In the genomic region with DNA sequence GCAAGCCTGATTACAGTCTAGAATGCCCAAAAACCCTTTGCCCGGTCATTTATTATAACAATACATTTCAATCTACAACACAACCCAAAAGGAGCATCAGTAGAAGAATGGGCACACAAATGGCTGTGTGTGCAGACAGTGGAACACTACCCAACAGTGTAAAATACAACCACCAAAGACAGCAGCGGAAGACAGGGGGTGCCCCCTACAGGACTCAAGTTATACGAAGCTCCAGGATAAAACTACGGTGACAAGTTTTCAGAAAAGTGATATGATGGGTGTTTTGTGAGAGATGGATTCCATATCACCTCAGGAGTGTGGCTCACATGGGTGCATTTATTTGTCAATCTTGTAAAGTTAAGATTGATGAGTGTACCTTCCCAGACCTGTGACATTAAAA, we compare ENCODE assay signal across 17 mouse cellular contexts. TPM values are rescaled to one million over a fixed set of nuclear protein-coding genes. Genes with fewer than 3 reads are reported as not detected.
DNase-seq lines count a peak whose midpoint lies in the region; ATAC-seq and TF ChIP-seq lines count a peak whose summit lies in the region.
"Had no signal": no experiment of that assay in that cellular context is flagged by ENCODE, and none has a peak within 500 bp of the region (broad histone marks: within the 10 kb centered on the region; RNA-seq: fewer than 3 reads in every experiment).

No protein-coding gene starts in this region.

- no peaks in the 10 kb centered on the region for H3K36me3 ChIP-seq in heart, embryonic 16.5 days (ENCODE audit: control insufficient read depth, insufficient read depth)
- H3K36me3 ChIP-seq in CH12.LX (replicated peaks in 1 of 2; ENCODE audit: control insufficient read depth in 1 of 2, insufficient read depth in 1 of 2, low read length in 1 of 2) (no peaks in the 10 kb centered on the region), MEL (ENCODE audit: control insufficient read depth in 1 of 2, insufficient read depth in 2 of 2, low read length in 2 of 2) (no peaks in the 10 kb centered on the region)
- H3K36me3 ChIP-seq: hindbrain, embryonic 13.5 days; neural tube, embryonic 15.5 days had no signal

- H3K4me3 ChIP-seq in heart, embryonic 16.5 days (ENCODE audit: low read length), result no peak overlapping the region
- no peak overlapping the region for H3K4me3 ChIP-seq in left cerebral cortex, adult 2 months
- H3K4me3 ChIP-seq in CH12.LX (replicated peaks in 1 of 3; ENCODE audit: low read depth in 2 of 3, low read length in 2 of 3, poor library complexity in 1 of 3), result no peak overlapping the region
- H3K4me3 ChIP-seq in MEL (ENCODE audit: control insufficient read depth in 1 of 2, insufficient read depth in 1 of 2, low read depth in 2 of 2, low read length in 2 of 2), result no peak overlapping the region
- H3K4me3 ChIP-seq: forebrain, embryonic 10.5 days; hindbrain, embryonic 13.5 days; neural tube, embryonic 15.5 days had no signal

- TF ChIP-seq CTCF in left cerebral cortex, adult 2 months (IDR thresholded peaks at IDR 0.05), result peak; percentile 30
- TF ChIP-seq CTCF in CH12.LX (conservative IDR thresholded peaks at IDR 0.05 in 1 of 2, IDR thresholded peaks at IDR 0.05 in 1 of 2; ENCODE audit: low read depth in 2 of 2, low read length in 2 of 2) (peak; percentile 5 to 63; a peak in 2 of 4 replicates), MEL (IDR thresholded peaks at IDR 0.05 in 2 of 3, conservative IDR thresholded peaks at IDR 0.05 in 1 of 3; ENCODE audit: control insufficient read depth in 1 of 3, insufficient read depth in 1 of 3, low read depth in 2 of 3, low read length in 3 of 3, poor library complexity in 1 of 3, severe bottlenecking in 1 of 3) (peak in 2 of 3 experiments; percentile 20 to 37; a peak in 3 of 6 replicates)

- H3K27me3 ChIP-seq in heart, embryonic 16.5 days (ENCODE audit: control insufficient read depth, insufficient read depth, low read length), result no peaks in the 10 kb centered on the region
- H3K27me3 ChIP-seq in CH12.LX (replicated peaks) (no peaks in the 10 kb centered on the region), MEL (ENCODE audit: control insufficient read depth in 1 of 2, insufficient read depth in 2 of 2, low read length in 2 of 2) (no peaks in the 10 kb centered on the region; a peak in 1 of 4 replicates)
- H3K27me3 ChIP-seq: hindbrain, embryonic 13.5 days; neural tube, embryonic 15.5 days had no signal

- H3K4me2 ChIP-seq in heart, embryonic 16.5 days (ENCODE audit: low read depth, low read length), result no peak overlapping the region
- H3K4me2 ChIP-seq in CH12.LX (ENCODE audit: insufficient read depth, low read depth, poor library complexity, severe bottlenecking), result no peak overlapping the region
- H3K4me2 ChIP-seq: hindbrain, embryonic 13.5 days; liver, embryonic 11.5 days; neural tube, embryonic 15.5 days had no signal

- H3K27ac ChIP-seq in heart, embryonic 16.5 days (ENCODE audit: low read length), result peak overlapping the region; percentile 91
- H3K27ac ChIP-seq in left cerebral cortex, adult 2 months, result no peak overlapping the region
- no peak overlapping the region for H3K27ac ChIP-seq in CH12.LX (ENCODE audit: insufficient read depth, low read depth)
- H3K27ac ChIP-seq in MEL (ENCODE audit: control insufficient read depth, low read depth, low read length), result no peak overlapping the region
- H3K27ac ChIP-seq: forebrain, embryonic 10.5 days; hindbrain, embryonic 13.5 days; macrophage; neural tube, embryonic 15.5 days had no signal

- WGBS in heart, embryonic 16.5 days, result 90% methylated on average over 4 of the region's 4 CpGs

- no peak for ATAC-seq in heart, embryonic 16.5 days (replicated peaks; ENCODE audit: extremely low read depth, insufficient read depth, low FRiP score)
- ATAC-seq: inflammation-experienced regulatory T-cells, adult 6 months; liver, postnatal 0 days had no signal

- peaks cover 4% of the 10 kb centered on the region for H3K4me1 ChIP-seq in heart, embryonic 16.5 days (ENCODE audit: control insufficient read depth, insufficient read depth, low read length)
- H3K4me1 ChIP-seq in CH12.LX (ENCODE audit: control insufficient read depth in 1 of 2, insufficient read depth in 2 of 2), result 0 out of 4 replicates have a peak, but pooled peaks cover 0 to 3% of the 10 kb centered on the region in 2 experiments
- H3K4me1 ChIP-seq in MEL (ENCODE audit: control insufficient read depth in 1 of 2, insufficient read depth in 2 of 2, low read length in 2 of 2), result no peaks in the 10 kb centered on the region
- H3K4me1 ChIP-seq: forebrain, embryonic 10.5 days; hindbrain, embryonic 13.5 days; neural tube, embryonic 15.5 days had no signal

- no peak for TF ChIP-seq POLR2A in CH12.LX (IDR thresholded peaks at IDR 0.05; ENCODE audit: low read depth, low read length)
- TF ChIP-seq POLR2A in MEL (IDR thresholded peaks at IDR 0.05; ENCODE audit: control insufficient read depth in 1 of 2, insufficient read depth in 1 of 2, low read depth in 1 of 2, low read length in 2 of 2, poor library complexity in 1 of 2), result no peak

- H3K79me2 ChIP-seq in CH12.LX (replicated peaks; ENCODE audit: control insufficient read depth, extremely low read depth, insufficient read depth, poor library complexity, severe bottlenecking) (no peaks in the 10 kb centered on the region), MEL (ENCODE audit: control insufficient read depth, insufficient read depth, low read length, poor library complexity) (no peaks in the 10 kb centered on the region)

- in situ Hi-C loops in CH12.LX (cut with MboI; ENCODE audit: low pct_ligation_motif_present, low pct_unique_long_range_greater_than_20kb, low sequenced_read_pairs), result loop anchor here (25.0 kb wide), 1 partner anchor 161 kb away; the partner anchor contains the start of gene Pls1

- H3K9me3 ChIP-seq in heart, embryonic 16.5 days (replicated peaks; ENCODE audit: control insufficient read depth, low read length), result peaks cover 3% of the 10 kb centered on the region; the same call in 1 of the 2 replicates
- H3K9me3 ChIP-seq in CH12.LX (replicated peaks; ENCODE audit: low read length) (no peaks in the 10 kb centered on the region), MEL (replicated peaks; ENCODE audit: insufficient read depth, low read length) (no peaks in the 10 kb centered on the region)
- H3K9me3 ChIP-seq: hindbrain, embryonic 13.5 days; neural tube, embryonic 15.5 days had no signal

- TF ChIP-seq RAD21 in CH12.LX (IDR thresholded peaks at IDR 0.05; ENCODE audit: low read depth, low read length) (peak; percentile 63), MEL (IDR thresholded peaks at IDR 0.05; ENCODE audit: low read depth, low read length) (peak; percentile 41)

- no peak for DNase-seq in heart, postnatal 4 days
- no peak for DNase-seq in left cerebral cortex, adult 2 months (ENCODE audit: extremely low spot score in 1 of 2, low spot score in 2 of 2)
- DNase-seq in left cerebral cortex, postnatal 36 days (ENCODE audit: low spot score in 2 of 2), result no peak
- DNase-seq in CH12.LX (ENCODE audit: extremely low read depth) (peak; percentile 17), MEL (ENCODE audit: low read depth, low spot score) (no peak)
- no peak for DNase-seq in right cerebral cortex, postnatal 10 days (ENCODE audit: low spot score in 2 of 2)
- no peak for DNase-seq in cerebellum, adult 9-11 months
- DNase-seq: forebrain, postnatal 0 days; liver, postnatal 0 days; right cerebral cortex, postnatal 14 days had no signal

- TF ChIP-seq EP300 in CH12.LX (IDR thresholded peaks at IDR 0.05; ENCODE audit: low read length) (no peak), MEL (IDR thresholded peaks at IDR 0.05; ENCODE audit: low read depth in 1 of 2, low read length in 2 of 2) (no peak)

- intact Hi-C loops in left cerebral cortex, adult 2 months (cut with DNase I), result no loop called here
- intact Hi-C loops in left cerebral cortex, postnatal 36 days (cut with DNase I), result no loop called here

- H3K9ac ChIP-seq in heart, embryonic 16.5 days (ENCODE audit: low read length), result no peak overlapping the region
- no peak overlapping the region for H3K9ac ChIP-seq in CH12.LX (ENCODE audit: insufficient read depth, low read depth)
- H3K9ac ChIP-seq in MEL (ENCODE audit: control insufficient read depth, low read depth, low read length, poor library complexity, severe bottlenecking), result no peak overlapping the region
- H3K9ac ChIP-seq: forebrain, postnatal 0 days; hindbrain, embryonic 13.5 days; liver, postnatal 0 days; neural tube, embryonic 15.5 days had no signal

- dilution Hi-C loops in CH12.LX (cut with MboI; ENCODE audit: extremely low pct_ligation_motif_present, extremely low pct_unique_long_range_greater_than_20kb, low sequenced_read_pairs), result no loop called here

TF ChIP-seq in CH12.LX, 34 proteins besides CTCF, POLR2A, EP300 and RAD21:
- TF ChIP-seq SMC3 (IDR thresholded peaks at IDR 0.05; ENCODE audit: low read depth, low read length) (peak; percentile 42), POLR2AphosphoS2 (IDR thresholded peaks at IDR 0.05; ENCODE audit: low read depth, low read length) (no peak), NELFE (IDR thresholded peaks at IDR 0.05; ENCODE audit: low read depth, low read length) (no peak), HCFC1 (IDR thresholded peaks at IDR 0.05; ENCODE audit: low read depth, low read length) (no peak), MAFK (IDR thresholded peaks at IDR 0.05; ENCODE audit: insufficient replicate concordance, low read length) (no peak)

TF ChIP-seq in MEL, 35 proteins besides CTCF, POLR2A, EP300 and RAD21:
- TF ChIP-seq E2F4 (IDR thresholded peaks at IDR 0.05; ENCODE audit: borderline replicate concordance, low read depth, low read length), result no peak
- no peak for TF ChIP-seq MYC (IDR thresholded peaks at IDR 0.05; ENCODE audit: low read depth, low read length)
- peak; percentile 32 for TF ChIP-seq SMC3 (IDR thresholded peaks at IDR 0.05; ENCODE audit: low read depth, low read length)
- no peak for TF ChIP-seq TBP (IDR thresholded peaks at IDR 0.05; ENCODE audit: low read depth, low read length)
- no peak for TF ChIP-seq TAL1 (IDR thresholded peaks at IDR 0.05; ENCODE audit: low read length)
- TF ChIP-seq TCF12 (IDR thresholded peaks at IDR 0.05; ENCODE audit: low read depth, low read length), result no peak
- TF ChIP-seq ZMIZ1 (IDR thresholded peaks at IDR 0.05; ENCODE audit: low read depth, low read length), result no peak
- no peak for TF ChIP-seq MEF2A (IDR thresholded peaks at IDR 0.05; ENCODE audit: extremely low read depth, insufficient replicate concordance, low read depth, low read length, poor library complexity, severe bottlenecking)
- no peak for TF ChIP-seq MXI1 (IDR thresholded peaks at IDR 0.05; ENCODE audit: low read depth, low read length)

RNA-seq across cellular contexts. Expression of gene Pcolce2, which starts 38.6 kb away (rescaled TPM):
- 1.7 and 2.8 TPM in 2 replicates for polyA plus RNA-seq in heart, embryonic 16.5 days (2015; fragmentation: Nextera tagmentation; extraction: Ambion mirVana)
- total RNA-seq in heart, postnatal 4 days (2021), result 10 to 100 TPM; 10.8 to 13.6 TPM
- 1 to 10 TPM; 1.4 to 2.1 TPM for total RNA-seq in left cerebral cortex, adult 2 months (2021)
- 1 to 10 TPM; 1.7 to 1.8 TPM for total RNA-seq in left cerebral cortex, postnatal 36 days (2021)
- 0.04 TPM in 1 of 2 replicates, not detected in the other for total RNA-seq in CH12.LX (2012; rRNA removed)
- total RNA-seq in CH12.LX (2014; rRNA removed), result not detected in 2 replicates
- 0.11 TPM in 1 of 2 replicates, not detected in the other for polyA plus RNA-seq in CH12.LX (2012; ENCODE audit: insufficient read length, low read depth)
- not detected in 2 replicates for total RNA-seq in MEL (2012; rRNA removed)
- polyA plus RNA-seq in MEL (2012; ENCODE audit: insufficient read depth in 1 of 2, insufficient read length in 2 of 2, low read depth in 1 of 2, low replicate concordance in 2 of 2, missing spikeins in 1 of 2), result not detected
